Mouse (Mus musculus): ENCODE results near the gene Foxq1.

DNA sequence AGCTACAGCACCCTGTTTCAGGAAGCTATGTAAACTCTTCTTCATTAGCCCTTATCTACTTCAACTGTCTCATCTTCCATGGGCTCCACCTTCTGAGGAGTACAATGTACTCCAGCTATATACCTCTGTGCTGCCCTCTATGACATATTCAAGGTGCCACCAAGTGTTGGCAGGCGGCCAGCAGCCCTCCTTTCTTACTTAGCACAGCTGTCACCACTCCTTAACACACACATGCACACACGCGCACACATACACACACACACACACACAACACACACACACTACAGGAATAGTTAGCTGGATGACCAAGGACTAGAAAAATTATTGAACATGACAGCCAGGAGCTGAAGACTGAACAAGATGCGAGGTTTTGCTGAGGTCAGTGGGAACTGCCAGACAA is 31.0 kb upstream of the Foxq1 start:
- TF ChIP-seq CTCF (IDR thresholded peaks at IDR 0.05; ENCODE audit: borderline replicate concordance, control insufficient read depth, extremely low read depth, insufficient read depth, low read length, poor library complexity) (no peak), POLR2A (IDR thresholded peaks at IDR 0.05; ENCODE audit: control insufficient read depth, extremely low read depth, insufficient read depth, low read length, poor library complexity) (no peak)

Data from thymus, adult 2 months (tissue).